Mouse (Mus musculus): ENCODE results near the gene Gas2l3. TPM values are rescaled to one million over a fixed set of nuclear protein-coding genes. Genes with fewer than 3 reads are reported as not detected.

Gene Gas2l3
- polyA plus RNA-seq, 1 experiment from 2014 or later, result 6.0 TPM

DNA sequence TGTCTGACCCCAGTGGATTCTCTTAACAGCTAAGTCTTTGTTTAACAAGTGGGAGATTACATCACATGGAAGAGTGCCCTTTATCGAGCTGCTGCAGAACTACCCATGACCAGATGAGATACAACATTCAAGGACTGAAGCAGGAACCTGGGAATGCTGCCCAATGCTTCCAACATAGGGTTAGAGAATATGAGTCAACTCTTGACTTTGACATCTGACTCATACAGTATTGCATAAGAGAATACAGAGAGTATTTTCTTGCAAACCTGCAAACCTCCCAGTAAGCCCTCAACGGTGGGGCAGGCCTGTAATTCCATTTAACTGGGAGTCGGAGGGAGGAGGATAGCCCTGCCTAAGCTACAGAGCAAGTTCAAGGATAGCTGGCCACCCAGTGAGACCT, 15.0 kb upstream of the Gas2l3 start:
- H3K4me3 ChIP-seq (replicated peaks; ENCODE audit: low read depth, low read length), result no peak overlapping the region
- H3K9me3 ChIP-seq (ENCODE audit: control insufficient read depth, low read length), result no peaks in the 10 kb centered on the region
- WGBS, result 76% methylated on average over 3 of the region's 3 CpGs
- no peaks in the 10 kb centered on the region for H3K36me3 ChIP-seq (ENCODE audit: control insufficient read depth, insufficient read depth, low read length)
- H3K4me1 ChIP-seq (ENCODE audit: control insufficient read depth, insufficient read depth, low read length), result no peaks in the 10 kb centered on the region
- no peak overlapping the region for H3K4me2 ChIP-seq (ENCODE audit: low read length)
- H3K27me3 ChIP-seq (ENCODE audit: control insufficient read depth, insufficient read depth, low read length), result no peaks in the 10 kb centered on the region
- no peak overlapping the region for H3K27ac ChIP-seq (replicated peaks; ENCODE audit: low read depth, low read length)
- no peak overlapping the region for H3K9ac ChIP-seq (replicated peaks; ENCODE audit: low read length)
- no peak for DNase-seq
- ATAC-seq (ENCODE audit: low FRiP score, low TSS enrichment), result no peak

DNA sequence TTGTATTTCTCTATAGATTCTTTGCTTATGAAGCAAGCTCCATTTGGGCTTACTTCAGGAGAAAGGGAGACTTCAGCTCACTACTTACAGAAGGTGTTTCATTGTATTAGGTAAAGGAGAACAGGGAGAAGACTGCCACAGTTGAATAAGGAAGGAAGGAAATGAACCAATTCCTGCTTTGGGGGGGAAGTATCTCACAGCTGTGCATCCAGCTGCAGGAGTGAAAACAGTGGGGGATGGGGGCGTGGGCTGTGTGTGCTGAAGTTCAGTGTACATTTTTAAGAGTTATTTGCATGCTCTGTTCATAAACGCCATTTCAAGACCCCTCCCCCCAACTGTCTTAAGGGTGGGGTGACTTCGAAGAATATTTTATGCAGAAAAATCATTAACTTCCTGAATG, 10.0 kb upstream of the Gas2l3 start:
- H3K4me3 ChIP-seq (replicated peaks; ENCODE audit: low read depth, low read length), result no peak overlapping the region
- no peak for DNase-seq
- 88% methylated on average over 3 of the region's 3 CpGs for WGBS
- no peak for ATAC-seq (ENCODE audit: low FRiP score, low TSS enrichment)
- H3K9me3 ChIP-seq (ENCODE audit: control insufficient read depth, low read length), result no peaks in the 10 kb centered on the region
- H3K27me3 ChIP-seq (ENCODE audit: control insufficient read depth, insufficient read depth, low read length), result no peaks in the 10 kb centered on the region
- H3K9ac ChIP-seq (replicated peaks; ENCODE audit: low read length), result no peak overlapping the region
- H3K4me2 ChIP-seq (ENCODE audit: low read length), result no peak overlapping the region
- no peaks in the 10 kb centered on the region for H3K36me3 ChIP-seq (ENCODE audit: control insufficient read depth, insufficient read depth, low read length)
- no peaks in the 10 kb centered on the region for H3K4me1 ChIP-seq (ENCODE audit: control insufficient read depth, insufficient read depth, low read length)
- H3K27ac ChIP-seq (replicated peaks; ENCODE audit: low read depth, low read length), result no peak overlapping the region

DNA sequence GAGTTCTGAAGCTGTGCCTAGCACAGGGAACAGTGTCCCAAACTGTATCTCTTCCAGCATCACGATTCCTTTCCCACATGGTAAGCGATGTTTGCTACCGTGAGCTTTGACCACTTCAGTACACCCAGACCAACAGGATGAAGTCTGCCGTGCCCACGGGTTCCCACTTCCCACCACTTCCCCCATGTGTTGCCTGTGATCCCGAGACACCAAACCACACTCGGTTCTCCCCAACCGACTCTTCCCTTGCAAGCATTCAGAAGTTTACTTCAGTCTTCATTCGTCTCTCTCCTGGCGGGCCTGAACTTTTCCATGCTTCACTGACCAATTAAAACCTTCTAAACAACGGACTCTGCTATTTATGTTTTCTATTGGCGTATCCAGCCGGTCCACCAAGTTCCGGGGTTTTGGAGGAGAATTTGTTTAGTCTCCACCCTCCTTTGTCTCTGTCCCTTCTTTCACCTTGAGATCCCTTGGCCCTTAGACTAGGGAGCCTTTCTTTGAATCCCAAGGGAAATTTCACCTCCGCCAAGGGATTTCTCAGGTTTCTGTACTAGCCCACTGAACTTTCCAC, 9.4 kb upstream of the Gas2l3 start:
- Histone ChIP-seq H3K27ac (replicated peaks; ENCODE audit: low read depth, low read length) (no peak overlapping the region), H3K4me2 (ENCODE audit: low read length) (no peak overlapping the region), H3K27me3 (ENCODE audit: control insufficient read depth, insufficient read depth, low read length) (no peaks in the 10 kb centered on the region), H3K36me3 (ENCODE audit: control insufficient read depth, insufficient read depth, low read length) (no peaks in the 10 kb centered on the region), H3K9me3 (ENCODE audit: control insufficient read depth, low read length) (no peaks in the 10 kb centered on the region), H3K9ac (replicated peaks; ENCODE audit: low read length) (no peak overlapping the region), H3K4me3 (replicated peaks; ENCODE audit: low read depth, low read length) (no peak overlapping the region), H3K4me1 (ENCODE audit: control insufficient read depth, insufficient read depth, low read length) (no peaks in the 10 kb centered on the region)
- 81% methylated on average over 15 of the region's 15 CpGs for WGBS
- ATAC-seq (ENCODE audit: low FRiP score, low TSS enrichment) (no peak), DNase-seq (no peak)

DNA sequence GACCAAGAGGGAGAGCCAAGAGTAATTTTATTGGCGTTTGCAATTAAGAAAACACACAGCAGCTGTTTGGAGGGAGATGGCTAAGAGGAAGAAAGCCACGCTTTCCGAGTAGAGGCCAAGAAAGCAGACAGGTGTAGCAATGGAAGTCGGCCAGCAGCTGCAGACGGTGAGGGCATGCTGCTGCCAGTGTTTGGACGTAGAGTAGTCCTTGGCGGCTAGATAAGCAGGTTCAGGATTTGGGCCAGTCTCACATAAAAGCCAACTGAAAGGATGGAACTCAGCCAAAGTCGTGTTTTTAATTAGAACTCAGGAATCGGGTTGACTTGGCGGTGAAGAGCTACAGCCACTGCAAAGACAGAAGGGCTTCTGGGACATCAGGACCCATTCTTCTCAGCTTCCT, 6.6 kb upstream of the Gas2l3 start:
- 84% methylated on average over 10 of the region's 10 CpGs for WGBS
- ATAC-seq (ENCODE audit: low FRiP score, low TSS enrichment), result no peak

DNA sequence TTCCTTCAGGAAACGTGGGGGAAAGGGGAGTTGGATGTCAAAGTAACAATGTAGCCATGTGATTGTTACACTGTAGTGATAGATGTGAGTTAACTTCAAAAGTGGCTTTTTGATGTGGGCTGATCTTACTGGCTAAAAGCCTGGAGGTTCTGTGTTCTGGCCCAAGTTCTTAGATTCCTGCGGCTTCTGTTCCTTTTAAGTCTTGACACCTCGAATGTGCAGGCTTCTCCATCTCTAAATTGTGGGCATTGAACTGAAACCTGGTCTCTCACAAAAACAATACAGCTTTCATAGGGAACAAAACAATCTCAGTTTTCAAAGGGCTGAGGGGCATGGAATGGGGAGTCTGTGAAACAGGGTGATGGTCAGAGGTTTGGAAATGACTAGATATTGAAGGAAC, 614 bp upstream of the Gas2l3 start:
- Histone ChIP-seq H3K36me3 (ENCODE audit: control insufficient read depth, insufficient read depth, low read length) (no peaks in the 10 kb centered on the region), H3K9me3 (ENCODE audit: control insufficient read depth, low read length) (no peaks in the 10 kb centered on the region), H3K27me3 (ENCODE audit: control insufficient read depth, insufficient read depth, low read length) (peaks cover 29% of the 10 kb centered on the region; the same call in 1 of the 2 replicates), H3K4me3 (replicated peaks; ENCODE audit: low read depth, low read length) (peak overlapping the region; percentile 50), H3K4me1 (ENCODE audit: control insufficient read depth, insufficient read depth, low read length) (0 out of 2 replicates have a peak, but pooled peaks cover 3% of the 10 kb centered on the region), H3K9ac (replicated peaks; ENCODE audit: low read length) (no peak overlapping the region), H3K27ac (replicated peaks; ENCODE audit: low read depth, low read length) (no peak overlapping the region), H3K4me2 (ENCODE audit: low read length) (peak overlapping the region; percentile 93)
- no peak for DNase-seq
- 27% methylated on average over 3 of the region's 3 CpGs for WGBS
- no peak for ATAC-seq (ENCODE audit: low FRiP score, low TSS enrichment)

More for the DNA sequence above, 6.6 kb upstream of the Gas2l3 start:
- no peak overlapping the region for H3K4me3 ChIP-seq (replicated peaks; ENCODE audit: low read depth, low read length)
- no peak overlapping the region for H3K9ac ChIP-seq (replicated peaks; ENCODE audit: low read length)
- H3K27me3 ChIP-seq (ENCODE audit: control insufficient read depth, insufficient read depth, low read length), result 0 out of 2 replicates have a peak, but pooled peaks cover under 1% of the 10 kb centered on the region
- no peak overlapping the region for H3K27ac ChIP-seq (replicated peaks; ENCODE audit: low read depth, low read length)
- peak; percentile 34 for DNase-seq
- no peak overlapping the region for H3K4me2 ChIP-seq (ENCODE audit: low read length)
- no peaks in the 10 kb centered on the region for H3K4me1 ChIP-seq (ENCODE audit: control insufficient read depth, insufficient read depth, low read length)
- no peaks in the 10 kb centered on the region for H3K9me3 ChIP-seq (ENCODE audit: control insufficient read depth, low read length)
- no peaks in the 10 kb centered on the region for H3K36me3 ChIP-seq (ENCODE audit: control insufficient read depth, insufficient read depth, low read length)

DNA sequence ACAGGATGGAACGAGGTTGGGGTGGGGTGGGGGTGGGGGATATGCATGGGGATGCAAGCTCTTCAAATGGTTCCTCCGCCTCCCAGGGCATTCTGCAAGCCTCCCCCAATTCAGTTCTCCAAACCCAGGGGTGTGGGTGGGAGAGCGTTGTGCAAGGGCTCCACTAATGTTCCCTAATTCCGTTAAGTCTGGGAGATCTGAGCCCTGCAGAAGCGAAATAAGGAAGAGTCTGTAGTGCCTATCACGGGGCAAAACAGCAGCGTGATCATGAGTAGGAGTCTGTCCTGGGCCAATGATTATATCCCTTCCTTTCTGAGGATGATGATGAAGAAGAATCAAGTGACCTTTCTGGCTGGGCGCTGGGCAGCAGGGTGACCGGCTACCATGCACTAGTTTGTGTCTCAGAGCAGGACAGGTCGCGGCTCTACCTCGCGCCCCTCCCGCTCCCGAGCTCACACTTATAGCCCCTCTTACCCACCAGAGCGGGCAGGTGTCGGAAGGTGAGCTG, 598 bp downstream of the Gas2l3 start:
- no peaks in the 10 kb centered on the region for H3K36me3 ChIP-seq (ENCODE audit: control insufficient read depth, insufficient read depth, low read length)
- no peaks in the 10 kb centered on the region for H3K9me3 ChIP-seq (ENCODE audit: control insufficient read depth, low read length)
- no peak overlapping the region for H3K27ac ChIP-seq (replicated peaks; ENCODE audit: low read depth, low read length)
- under 1% methylated on average over 17 of the region's 17 CpGs for WGBS
- H3K9ac ChIP-seq (replicated peaks; ENCODE audit: low read length), result peak overlapping the region; percentile 45
- peak; percentile 25 for ATAC-seq (ENCODE audit: low FRiP score, low TSS enrichment)
- H3K4me2 ChIP-seq (ENCODE audit: low read length), result peak overlapping the region; percentile 93
- peak overlapping the region; percentile 50 for H3K4me3 ChIP-seq (replicated peaks; ENCODE audit: low read depth, low read length)
- DNase-seq, result peak; percentile 34
- 0 out of 2 replicates have a peak, but pooled peaks cover 3% of the 10 kb centered on the region for H3K4me1 ChIP-seq (ENCODE audit: control insufficient read depth, insufficient read depth, low read length)
- peaks cover 29% of the 10 kb centered on the region; the same call in 1 of the 2 replicates for H3K27me3 ChIP-seq (ENCODE audit: control insufficient read depth, insufficient read depth, low read length)

DNA sequence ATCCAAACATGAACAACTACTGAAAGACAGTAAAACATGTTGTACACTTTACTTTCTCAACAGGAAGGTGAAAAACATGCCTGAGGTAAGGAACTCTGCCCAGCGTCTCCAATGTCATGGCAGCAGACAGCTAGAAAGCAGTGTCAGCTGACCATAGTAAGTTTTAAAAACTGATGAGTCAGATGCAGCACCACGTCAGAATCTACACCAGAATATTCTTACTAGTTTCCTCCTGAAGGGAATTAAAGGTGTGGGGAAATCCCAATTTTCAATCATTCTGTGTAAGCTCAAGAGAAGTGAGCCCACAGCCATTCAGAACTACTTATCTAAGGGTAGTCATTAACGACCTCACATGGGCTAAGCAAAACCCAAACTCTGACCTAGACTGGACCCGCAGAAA, 1.1 kb downstream of the Gas2l3 start:
- no peak for ATAC-seq (ENCODE audit: low FRiP score, low TSS enrichment)
- DNase-seq, result no peak
- 26% methylated on average over 4 of the region's 4 CpGs for WGBS
- Histone ChIP-seq H3K4me2 (ENCODE audit: low read length) (peak overlapping the region; percentile 93), H3K4me3 (replicated peaks; ENCODE audit: low read depth, low read length) (peak overlapping the region; percentile 50), H3K27me3 (ENCODE audit: control insufficient read depth, insufficient read depth, low read length) (peaks cover 30% of the 10 kb centered on the region; the same call in 1 of the 2 replicates), H3K4me1 (ENCODE audit: control insufficient read depth, insufficient read depth, low read length) (0 out of 2 replicates have a peak, but pooled peaks cover 3% of the 10 kb centered on the region), H3K9ac (replicated peaks; ENCODE audit: low read length) (no peak overlapping the region; the same call in 1 of the 2 replicates), H3K36me3 (ENCODE audit: control insufficient read depth, insufficient read depth, low read length) (no peaks in the 10 kb centered on the region), H3K9me3 (ENCODE audit: control insufficient read depth, low read length) (no peaks in the 10 kb centered on the region), H3K27ac (replicated peaks; ENCODE audit: low read depth, low read length) (no peak overlapping the region)

DNA sequence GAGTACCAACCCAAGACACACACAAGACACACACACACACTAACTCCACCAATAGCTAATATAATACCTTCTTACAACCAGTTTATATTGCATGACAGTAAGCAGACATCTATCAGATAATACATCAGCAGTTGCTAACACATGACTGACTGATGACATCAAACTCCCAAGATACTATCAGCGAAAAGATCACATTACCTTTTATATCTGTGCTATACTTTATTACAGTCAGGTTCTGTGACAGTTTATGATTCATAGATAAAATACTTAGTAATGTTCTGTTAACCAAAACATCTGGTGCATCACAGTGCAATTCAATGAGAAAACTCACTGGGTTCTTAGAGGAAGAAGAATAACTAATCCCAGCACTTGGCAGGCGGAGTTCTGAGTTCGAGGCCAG, 1.8 kb downstream of the Gas2l3 start:
- no peak for DNase-seq
- no peaks in the 10 kb centered on the region for H3K9me3 ChIP-seq (ENCODE audit: control insufficient read depth, low read length)
- H3K36me3 ChIP-seq (ENCODE audit: control insufficient read depth, insufficient read depth, low read length), result no peaks in the 10 kb centered on the region
- H3K4me3 ChIP-seq (replicated peaks; ENCODE audit: low read depth, low read length), result no peak overlapping the region
- H3K27ac ChIP-seq (replicated peaks; ENCODE audit: low read depth, low read length), result no peak overlapping the region
- H3K9ac ChIP-seq (replicated peaks; ENCODE audit: low read length), result no peak overlapping the region
- H3K4me2 ChIP-seq (ENCODE audit: low read length), result no peak overlapping the region
- WGBS, result 97% methylated on average over 3 of the region's 3 CpGs
- no peak for ATAC-seq (ENCODE audit: low FRiP score, low TSS enrichment)
- peaks cover 37% of the 10 kb centered on the region; the same call in 1 of the 2 replicates for H3K27me3 ChIP-seq (ENCODE audit: control insufficient read depth, insufficient read depth, low read length)
- 0 out of 2 replicates have a peak, but pooled peaks cover 3% of the 10 kb centered on the region for H3K4me1 ChIP-seq (ENCODE audit: control insufficient read depth, insufficient read depth, low read length)

DNA sequence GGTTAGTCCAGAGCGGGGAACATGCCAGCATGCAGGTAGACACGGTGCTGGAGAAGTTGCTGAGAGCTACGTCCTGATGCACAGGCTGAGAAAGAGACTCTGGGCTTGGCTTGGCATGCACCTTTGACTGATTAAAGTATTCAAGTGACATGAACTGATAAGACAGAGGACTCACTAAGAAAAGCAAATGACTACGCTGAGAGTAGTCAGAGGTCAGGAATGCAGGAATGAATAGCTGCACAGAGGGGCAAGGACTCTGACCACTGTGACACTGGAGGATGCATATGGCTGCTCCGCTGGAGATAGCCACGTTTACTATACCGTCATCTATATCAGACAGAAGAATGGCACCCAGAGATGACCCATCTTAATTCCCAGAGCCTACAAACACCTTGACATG, 4.4 kb downstream of the Gas2l3 start:
- no peak overlapping the region for H3K27ac ChIP-seq (replicated peaks; ENCODE audit: low read depth, low read length)
- ATAC-seq (ENCODE audit: low FRiP score, low TSS enrichment), result no peak
- H3K36me3 ChIP-seq (ENCODE audit: control insufficient read depth, insufficient read depth, low read length), result no peaks in the 10 kb centered on the region
- 0 out of 2 replicates have a peak, but pooled peaks cover 7% of the 10 kb centered on the region for H3K4me1 ChIP-seq (ENCODE audit: control insufficient read depth, insufficient read depth, low read length)
- no peaks in the 10 kb centered on the region for H3K9me3 ChIP-seq (ENCODE audit: control insufficient read depth, low read length)
- WGBS, result 92% methylated on average over 7 of the region's 7 CpGs
- no peak overlapping the region for H3K4me2 ChIP-seq (ENCODE audit: low read length)
- peaks cover 47% of the 10 kb centered on the region for H3K27me3 ChIP-seq (ENCODE audit: control insufficient read depth, insufficient read depth, low read length)
- DNase-seq, result no peak
- no peak overlapping the region for H3K9ac ChIP-seq (replicated peaks; ENCODE audit: low read length)
- H3K4me3 ChIP-seq (replicated peaks; ENCODE audit: low read depth, low read length), result no peak overlapping the region

All from midbrain, embryonic 14.5 days (tissue).